Comparison of ENCODE assay signal across 8 mouse cellular contexts in the genomic region with DNA sequence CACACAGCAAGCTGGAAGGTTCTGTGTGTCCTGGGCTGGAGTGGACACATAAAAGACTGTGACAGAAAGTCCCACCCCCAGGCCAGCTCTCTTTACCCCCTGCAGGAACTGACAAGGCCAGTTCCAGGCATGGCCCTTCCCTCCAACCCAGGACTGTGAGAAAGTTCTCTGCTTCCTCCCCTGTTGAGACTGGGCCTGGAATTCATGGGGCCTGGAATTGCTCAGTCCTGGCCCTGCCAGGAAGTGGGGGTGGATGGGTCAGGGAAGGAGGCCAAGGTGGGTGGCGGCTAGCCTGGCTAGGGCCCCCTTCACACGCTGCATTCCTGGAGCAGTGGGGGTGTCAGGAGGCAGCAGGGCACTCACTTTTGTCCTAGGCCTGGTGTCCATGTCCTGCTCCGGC. TPM values are rescaled to one million over a fixed set of nuclear protein-coding genes. Genes with fewer than 3 reads are reported as not detected.
DNase-seq lines count a peak whose midpoint lies in the region; ATAC-seq lines count a peak whose summit lies in the region.

No protein-coding gene starts in this region.

- H3K4me2 ChIP-seq in heart, embryonic 12.5 days = 0 out of 2 replicates have a peak overlapping the region, but pooled peaks have one; percentile 4
- H3K4me2 ChIP-seq in kidney, embryonic 14.5 days (replicated peaks; ENCODE audit: low read depth, low read length) = no peak overlapping the region
- H3K4me2 ChIP-seq in lung, embryonic 16.5 days (ENCODE audit: low read depth, low read length) = no peak overlapping the region

- WGBS in embryonic facial prominence, embryonic 10.5 days = 35% methylated on average over 3 of the region's 3 CpGs
- 16% methylated on average over 3 of the region's 3 CpGs for WGBS in heart, embryonic 12.5 days
- 34% methylated on average over 3 of the region's 3 CpGs for WGBS in kidney, embryonic 14.5 days
- WGBS in lung, embryonic 16.5 days = 21% methylated on average over 3 of the region's 3 CpGs

- peak overlapping the region; percentile 67 for H3K9ac ChIP-seq in heart, embryonic 12.5 days
- no peak overlapping the region; the same call in 1 of the 2 replicates for H3K9ac ChIP-seq in kidney, embryonic 14.5 days (ENCODE audit: low read depth, low read length)
- H3K9ac ChIP-seq in lung, embryonic 16.5 days (ENCODE audit: low read length) = peak overlapping the region; percentile 41

- H3K36me3 ChIP-seq in embryonic facial prominence, embryonic 10.5 days (replicated peaks) = peaks cover 86% of the 10 kb centered on the region
- H3K36me3 ChIP-seq in heart, embryonic 12.5 days = peaks cover 63% of the 10 kb centered on the region
- H3K36me3 ChIP-seq in kidney, embryonic 14.5 days (ENCODE audit: control insufficient read depth, insufficient read depth, low read length) = peaks cover 46% of the 10 kb centered on the region
- H3K36me3 ChIP-seq in lung, embryonic 16.5 days (ENCODE audit: control insufficient read depth, insufficient read depth, low read length) = peaks cover 46% of the 10 kb centered on the region

- DNase-seq in adrenal gland, adult 8-10 months = peak; percentile 36
- DNase-seq in embryonic facial prominence, embryonic 10.5 days (ENCODE audit: low spot score) = peak; percentile 58
- DNase-seq in testis, postnatal 10 days (ENCODE audit: low spot score) = peak; percentile 72
- no peak for DNase-seq in right cerebral cortex, postnatal 4 days
- DNase-seq in layer of hippocampus, postnatal 25 days (ENCODE audit: extremely low spot score in 1 of 2, low spot score in 1 of 2) = no peak

- H3K27ac ChIP-seq in embryonic facial prominence, embryonic 10.5 days (replicated peaks) = peak overlapping the region; percentile 82
- peak overlapping the region; percentile 96 for H3K27ac ChIP-seq in heart, embryonic 12.5 days (ENCODE audit: poor library complexity, severe bottlenecking)
- H3K27ac ChIP-seq in kidney, embryonic 14.5 days (ENCODE audit: low read depth, low read length) = peak overlapping the region; percentile 82
- H3K27ac ChIP-seq in lung, embryonic 16.5 days (ENCODE audit: low read length) = peak overlapping the region; percentile 82

- peaks cover 4% of the 10 kb centered on the region; the same call in 1 of the 2 replicates for H3K27me3 ChIP-seq in embryonic facial prominence, embryonic 10.5 days (replicated peaks; ENCODE audit: low read depth, poor library complexity, severe bottlenecking)
- no peaks in the 10 kb centered on the region for H3K27me3 ChIP-seq in heart, embryonic 12.5 days (replicated peaks)
- no peaks in the 10 kb centered on the region for H3K27me3 ChIP-seq in kidney, embryonic 14.5 days (ENCODE audit: control insufficient read depth, insufficient read depth, low read length)
- H3K27me3 ChIP-seq in lung, embryonic 16.5 days (ENCODE audit: control insufficient read depth, insufficient read depth, low read depth, low read length) = no peaks in the 10 kb centered on the region

- no peaks in the 10 kb centered on the region for H3K9me3 ChIP-seq in embryonic facial prominence, embryonic 10.5 days
- H3K9me3 ChIP-seq in heart, embryonic 12.5 days (replicated peaks) = no peaks in the 10 kb centered on the region
- H3K9me3 ChIP-seq in kidney, embryonic 14.5 days (ENCODE audit: control insufficient read depth, low read length) = no peaks in the 10 kb centered on the region
- no peaks in the 10 kb centered on the region for H3K9me3 ChIP-seq in lung, embryonic 16.5 days (ENCODE audit: control insufficient read depth, low read length)

- peak; percentile 89 for ATAC-seq in heart, embryonic 12.5 days (ENCODE audit: insufficient number of reproducible peaks, low FRiP score)
- ATAC-seq in kidney, embryonic 14.5 days (ENCODE audit: low FRiP score, low TSS enrichment) = peak; percentile 40; the same call in 1 of the 2 replicates
- ATAC-seq in lung, embryonic 16.5 days (ENCODE audit: low read depth) = peak; percentile 86

- H3K4me1 ChIP-seq in embryonic facial prominence, embryonic 10.5 days = peaks cover 38% of the 10 kb centered on the region
- peaks cover 44% of the 10 kb centered on the region for H3K4me1 ChIP-seq in heart, embryonic 12.5 days (replicated peaks)
- peaks cover 11% of the 10 kb centered on the region for H3K4me1 ChIP-seq in kidney, embryonic 14.5 days (ENCODE audit: control insufficient read depth, insufficient read depth, low read length)
- H3K4me1 ChIP-seq in lung, embryonic 16.5 days (replicated peaks; ENCODE audit: control insufficient read depth, insufficient read depth, low read length) = peaks cover 20% of the 10 kb centered on the region

- H3K4me3 ChIP-seq in embryonic facial prominence, embryonic 10.5 days = no peak overlapping the region
- no peak overlapping the region for H3K4me3 ChIP-seq in heart, embryonic 12.5 days
- no peak overlapping the region for H3K4me3 ChIP-seq in kidney, embryonic 14.5 days (ENCODE audit: low read length)
- no peak overlapping the region for H3K4me3 ChIP-seq in lung, embryonic 16.5 days (ENCODE audit: low read length)

RNA-seq across cellular contexts. Expression of a gene that starts 39.0 kb away (rescaled TPM):
- total RNA-seq in adrenal gland, adult 8-10 months (2022) = 10 to 100 TPM; 18.7 to 35.3 (median 29.3) TPM
- 43.9 and 46.4 TPM in 2 replicates for polyA plus RNA-seq in embryonic facial prominence, embryonic 10.5 days (2016; fragmentation: Nextera tagmentation; extraction: Ambion mirVana)
- polyA plus RNA-seq in heart, embryonic 12.5 days (2016; fragmentation: Nextera tagmentation; extraction: Ambion mirVana) = 62.0 and 64.4 TPM in 2 replicates
- 18.2 and 19.9 TPM in 2 replicates for polyA plus RNA-seq in kidney, embryonic 14.5 days (2014; fragmentation: Nextera tagmentation; extraction: Ambion mirVana)
- 133 and 141 TPM in 2 replicates for polyA plus RNA-seq in lung, embryonic 16.5 days (2015; fragmentation: Nextera tagmentation; extraction: Ambion mirVana)
- 10 to 100 TPM; 15.1 to 15.7 TPM for total RNA-seq in layer of hippocampus, postnatal 25 days (2021)

RNA-seq across cellular contexts. Expression of a gene that starts 46.5 kb away (rescaled TPM):
- 100 to 1,000 TPM; 137 to 206 (median 196) TPM for total RNA-seq in adrenal gland, adult 8-10 months (2022)
- 196 and 200 TPM in 2 replicates for polyA plus RNA-seq in embryonic facial prominence, embryonic 10.5 days (2016; fragmentation: Nextera tagmentation; extraction: Ambion mirVana)
- 99.8 and 114 TPM in 2 replicates for polyA plus RNA-seq in heart, embryonic 12.5 days (2016; fragmentation: Nextera tagmentation; extraction: Ambion mirVana)
- polyA plus RNA-seq in kidney, embryonic 14.5 days (2014; fragmentation: Nextera tagmentation; extraction: Ambion mirVana) = 249 and 308 TPM in 2 replicates
- 145 and 151 TPM in 2 replicates for polyA plus RNA-seq in lung, embryonic 16.5 days (2015; fragmentation: Nextera tagmentation; extraction: Ambion mirVana)
- total RNA-seq in layer of hippocampus, postnatal 25 days (2021) = 100 to 1,000 TPM; 101 to 110 TPM

RNA-seq across cellular contexts. Expression of a gene that starts 46.5 kb away (rescaled TPM):
- 10 to 100 TPM; 23.3 to 38.9 (median 28.5) TPM for total RNA-seq in adrenal gland, adult 8-10 months (2022)
- 7.8 and 8.9 TPM in 2 replicates for polyA plus RNA-seq in embryonic facial prominence, embryonic 10.5 days (2016; fragmentation: Nextera tagmentation; extraction: Ambion mirVana)
- polyA plus RNA-seq in heart, embryonic 12.5 days (2016; fragmentation: Nextera tagmentation; extraction: Ambion mirVana) = 11.1 and 11.8 TPM in 2 replicates
- polyA plus RNA-seq in kidney, embryonic 14.5 days (2014; fragmentation: Nextera tagmentation; extraction: Ambion mirVana) = 5.8 and 8.8 TPM in 2 replicates
- 9.3 and 10.6 TPM in 2 replicates for polyA plus RNA-seq in lung, embryonic 16.5 days (2015; fragmentation: Nextera tagmentation; extraction: Ambion mirVana)
- 10 to 100 TPM; 35.6 to 36.1 TPM for total RNA-seq in layer of hippocampus, postnatal 25 days (2021)

Comparison
In these comparisons a context has a peak if more than half of its experiments do, and no peak if none do; other contexts are left out.
1. DNase-seq: peak in adrenal gland, adult 8-10 months (single experiment), embryonic facial prominence, embryonic 10.5 days (single experiment) and testis, postnatal 10 days (single experiment); none in right cerebral cortex, postnatal 4 days (single experiment) and layer of hippocampus, postnatal 25 days (0 of 2).
2. Peak in every context shown above with its lines, with median percentiles within 50 percentile points of each other: H3K27ac ChIP-seq and ATAC-seq.